Mouse (Mus musculus) myocyte (in vitro differentiated cells): ENCODE measurements around the gene Tnrc6c.

Source experiments
- E2F4 ChIP-seq: IDR thresholded peaks from one replicate; pipeline ENCODE4 v1.6.1; 2011; ENCODE audit warnings: mild to moderate bottlenecking, control low read depth, moderate library complexity; ENCODE audit not compliant: insufficient read depth
- MAX ChIP-seq: IDR thresholded peaks from one replicate; pipeline ENCODE4 v1.6.1; 2011; ENCODE audit warnings: low read depth, mild to moderate bottlenecking, control low read depth
- MYOD1 ChIP-seq, 3 experiments: IDR thresholded peaks; one replicate each; pipeline ENCODE4 v1.6.1; 2011; ENCODE audit warnings: control low read depth in 2 of 3, low read depth in 2 of 3, mild to moderate bottlenecking in 2 of 3, moderate library complexity in 1 of 3; ENCODE audit not compliant: insufficient read length in 2 of 3, control insufficient read depth in 1 of 3
- POLR2A ChIP-seq: IDR thresholded peaks from one replicate; pipeline ENCODE4 v1.6.1; 2011; ENCODE audit warnings: low read depth, mild to moderate bottlenecking, control low read depth, moderate library complexity; ENCODE audit not compliant: insufficient read length
- REST ChIP-seq: IDR thresholded peaks from one replicate; pipeline ENCODE4 v1.6.1; 2011; ENCODE audit warnings: mild to moderate bottlenecking, control low read depth, moderate library complexity; ENCODE audit not compliant: insufficient read depth, insufficient read length
- SRF ChIP-seq: IDR thresholded peaks from one replicate; pipeline ENCODE4 v1.6.1; 2011; ENCODE audit warnings: low read depth; ENCODE audit not compliant: control insufficient read depth, insufficient read length
- TCF12 ChIP-seq: IDR thresholded peaks from one replicate; pipeline ENCODE4 v1.6.1; 2011; ENCODE audit warnings: mild to moderate bottlenecking, control low read depth; ENCODE audit not compliant: poor library complexity, insufficient read depth, severe bottlenecking
- USF1 ChIP-seq: IDR thresholded peaks from one replicate; pipeline ENCODE4 v1.6.1; 2011; ENCODE audit warnings: low read depth, mild to moderate bottlenecking, control low read depth, moderate library complexity

DNA sequence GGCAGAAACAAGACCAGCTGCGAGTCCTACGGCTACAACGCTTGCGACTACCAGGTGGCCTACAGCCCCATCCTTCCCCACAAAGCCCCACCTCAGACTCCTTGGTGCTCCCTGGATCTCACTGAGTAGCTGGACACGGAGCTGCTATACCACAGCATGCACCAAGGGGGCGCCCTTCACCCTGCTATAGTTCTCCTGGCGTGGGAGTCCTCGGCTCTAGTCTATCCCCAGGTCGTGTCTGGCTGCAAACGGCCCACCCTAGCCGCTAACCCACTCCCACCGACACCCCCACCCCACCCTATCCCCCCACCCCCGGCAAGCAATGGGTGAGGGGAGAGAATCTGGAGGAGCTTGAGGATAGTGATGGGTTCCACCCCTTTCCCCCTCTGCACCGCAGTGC is 136.2 kb downstream of the Tnrc6c start:
- TF ChIP-seq POLR2A (no peak), MYOD1 (IDR thresholded peaks at IDR 0.05; ENCODE audit: control insufficient read depth in 1 of 3, insufficient read length in 2 of 3, low read depth in 2 of 3) (no peak), E2F4 (no peak), MAX (no peak), USF1 (no peak), REST (no peak), SRF (no peak), TCF12 (no peak)
